Mouse (Mus musculus) limb, embryonic 14.5 days (tissue): Measurements from ENCODE around the gene Efr3b. TPM values are rescaled to one million over a fixed set of nuclear protein-coding genes. Genes with fewer than 3 reads are reported as not detected.

Experiments used
- ATAC-seq: fragments of 200-750 bp; cut with Nextera tagmentation; 2 replicates; pipeline ENCODE4 v1.8.0; 2017; ENCODE audit warnings: low read depth, moderate number of reproducible peaks, moderate TSS enrichment; ENCODE audit not compliant: low FRiP score
- DNase-seq: peaks from one replicate; pipeline ENCODE4 v3.0.0-alpha.2; 2015; ENCODE audit warnings: low spot score
- H3K27ac ChIP-seq: fragments of 300-500 bp; sonication (generic); replicated peaks from 2 replicates; pipeline ENCODE4 v1.5.1; 2014; ENCODE audit warnings: low read depth, mild to moderate bottlenecking, low read length, moderate library complexity, mixed read lengths
- H3K27me3 ChIP-seq: fragments of 300-500 bp; sonication (generic); 2 replicates; pipeline ENCODE4 v1.6.1; 2014; ENCODE audit warnings: low read length, mixed read lengths; ENCODE audit not compliant: control insufficient read depth, insufficient read depth
- H3K36me3 ChIP-seq: fragments of 300-500 bp; sonication (generic); 2 replicates; pipeline ENCODE4 v1.6.1; 2014; ENCODE audit warnings: mild to moderate bottlenecking, low read length, moderate library complexity, mixed read lengths; ENCODE audit not compliant: control insufficient read depth, insufficient read depth
- H3K4me1 ChIP-seq: fragments of 300-500 bp; sonication (generic); 2 replicates; pipeline ENCODE4 v1.6.1; 2014; ENCODE audit warnings: antibody characterized with exemption, low read length, mixed read lengths; ENCODE audit not compliant: control insufficient read depth, insufficient read depth
- H3K4me2 ChIP-seq: fragments of 300-500 bp; sonication (generic); replicated peaks from 2 replicates; pipeline ENCODE4 v1.6.1; 2014; ENCODE audit warnings: low read depth, mild to moderate bottlenecking, low read length, moderate library complexity; ENCODE audit not compliant: severe bottlenecking
- H3K4me3 ChIP-seq: fragments of 300-500 bp; sonication (generic); replicated peaks from 2 replicates; pipeline ENCODE4 v1.5.1; 2014; ENCODE audit warnings: low read length
- H3K9ac ChIP-seq: fragments of 300-500 bp; sonication (generic); 2 replicates; pipeline ENCODE4 v1.6.1; 2014; ENCODE audit warnings: mild to moderate bottlenecking, low read depth, low read length, moderate library complexity; ENCODE audit not compliant: severe bottlenecking
- H3K9me3 ChIP-seq: fragments of 300-500 bp; sonication (generic); 2 replicates; pipeline ENCODE4 v1.6.1; 2016; ENCODE audit warnings: low read length; ENCODE audit not compliant: control insufficient read depth
- POLR2A ChIP-seq: fragments of 200-500 bp; IDR thresholded peaks from 2 replicates; pipeline ENCODE4 v1.8.0; 2012; ENCODE audit warnings: inconsistent platforms, mild to moderate bottlenecking, moderate library complexity, borderline replicate concordance; ENCODE audit not compliant: insufficient read depth, insufficient read length; ENCODE audit errors: extremely low read depth
- WGBS: fragments of 180-500 bp; shearing (Covaris S2); extraction: QIAGEN DNeasy Blood & Tissue Kit; methylation state at CpG from one replicate; pipeline ENCODE4 v1.1.7; 2014; 5-methylcytosine and 5-hydroxymethylcytosine counted together
- polyA plus RNA-seq, 2 experiments: library from polyadenylated mRNA; depleted of rRNA in 1 of 2; stranded (reverse) in 1 of 2; unstranded in 1 of 2; fragments of >200 nt; fragmentation: Nextera tagmentation in 1 of 2; extraction: Ambion mirVana in 1 of 2; gene quantifications; 2 replicates each; pipeline versions ENCODE4 v1.2.1 to v1.2.3; 2012 to 2014

Gene Efr3b
- polyA plus RNA-seq, 2 experiments, result 3.5 to 6.2 TPM

GRCm38 (mm10) chr12:4050861-4051425, 12.2 kb upstream of the Efr3b start:
- no peak for ATAC-seq
- TF ChIP-seq POLR2A, result no peak
- 69% methylated on average over 9 of the region's 9 CpGs for WGBS

GRCm38 (mm10) chr12:4048031-4048430, 9.3 kb upstream of the Efr3b start:
- Histone ChIP-seq H3K9ac (no peak overlapping the region), H3K27ac (no peak overlapping the region), H3K9me3 (no peaks in the 10 kb centered on the region), H3K4me1 (no peaks in the 10 kb centered on the region), H3K4me3 (no peak overlapping the region), H3K27me3 (no peaks in the 10 kb centered on the region), H3K36me3 (no peaks in the 10 kb centered on the region), H3K4me2 (no peak overlapping the region)
- ATAC-seq (no peak), DNase-seq (no peak)
- TF ChIP-seq POLR2A, result no peak
- 58% methylated on average over 6 of the region's 6 CpGs for WGBS

More at GRCm38 (mm10) chr12:4050861-4051425, 12.2 kb upstream of the Efr3b start:
- no peaks in the 10 kb centered on the region for H3K36me3 ChIP-seq
- H3K9ac ChIP-seq, result no peak overlapping the region
- no peak overlapping the region for H3K4me2 ChIP-seq
- no peaks in the 10 kb centered on the region for H3K27me3 ChIP-seq
- H3K4me3 ChIP-seq, result no peak overlapping the region
- DNase-seq, result no peak
- no peaks in the 10 kb centered on the region for H3K4me1 ChIP-seq
- H3K9me3 ChIP-seq, result no peaks in the 10 kb centered on the region
- H3K27ac ChIP-seq, result no peak overlapping the region

GRCm38 (mm10) chr12:4045992-4046391, 7.3 kb upstream of the Efr3b start:
- 81% methylated on average over 1 of the region's 1 CpGs for WGBS
- ATAC-seq, result no peak
- no peak overlapping the region for H3K4me3 ChIP-seq
- H3K4me2 ChIP-seq, result no peak overlapping the region
- no peaks in the 10 kb centered on the region for H3K9me3 ChIP-seq
- no peak for TF ChIP-seq POLR2A
- H3K4me1 ChIP-seq, result no peaks in the 10 kb centered on the region
- no peak overlapping the region for H3K27ac ChIP-seq
- no peak overlapping the region for H3K9ac ChIP-seq
- no peak for DNase-seq
- no peaks in the 10 kb centered on the region for H3K36me3 ChIP-seq
- H3K27me3 ChIP-seq, result no peaks in the 10 kb centered on the region

- no peak overlapping the region for H3K4me3 ChIP-seq
- peaks cover 5% of the 10 kb centered on the region for H3K4me1 ChIP-seq
- no peak for ATAC-seq
- H3K27ac ChIP-seq, result no peak overlapping the region
- DNase-seq, result no peak
- TF ChIP-seq POLR2A, result no peak
- no peak overlapping the region for H3K9ac ChIP-seq
- H3K36me3 ChIP-seq, result no peaks in the 10 kb centered on the region
- H3K4me2 ChIP-seq, result no peak overlapping the region
- 82% methylated on average over 5 of the region's 5 CpGs for WGBS
- no peaks in the 10 kb centered on the region for H3K27me3 ChIP-seq
- H3K9me3 ChIP-seq, result no peaks in the 10 kb centered on the region
Measured at GRCm38 (mm10) chr12:4042411-4042810, 3.7 kb upstream of the Efr3b start.

GRCm38 (mm10) chr12:4039046-4039445, 331 bp upstream of the Efr3b start:
- no peaks in the 10 kb centered on the region for H3K27me3 ChIP-seq
- 6% methylated on average over 13 of the region's 13 CpGs for WGBS
- peak overlapping the region; percentile 71 for H3K4me3 ChIP-seq
- peak overlapping the region; percentile 61; the same call in 1 of the 2 replicates for H3K9ac ChIP-seq
- no peak for TF ChIP-seq POLR2A
- no peaks in the 10 kb centered on the region for H3K9me3 ChIP-seq
- peak overlapping the region; percentile 96 for H3K4me2 ChIP-seq
- no peaks in the 10 kb centered on the region for H3K36me3 ChIP-seq
- DNase-seq, result no peak
- H3K27ac ChIP-seq, result no peak overlapping the region
- ATAC-seq, result no peak
- peaks cover 10% of the 10 kb centered on the region for H3K4me1 ChIP-seq
